Mouse (Mus musculus) CD4-positive, CD25-positive, alpha-beta regulatory T cell, adult 4 months (primary cell): ENCODE results near the gene Polr3e. TPM values are rescaled to one million over a fixed set of nuclear protein-coding genes. Genes with fewer than 3 reads are reported as not detected.
A peak's percentile ranks its signal among the peaks of the same experiment; 100 is the strongest.
"Not testable (repeated sequence)": the region's sequence is repeated elsewhere in the genome, so short reads cannot be mapped to it uniquely, and the experiment has no call there.

Experiments used
- ATAC-seq: one replicate; pipeline ENCODE4 v1.8.0; 2017
- polyA plus RNA-seq, 2 experiments: library from polyadenylated mRNA; unstranded; fragments of 100-300 nt; shearing (Covaris generic); gene quantifications; one replicate each; pipeline ENCODE4 v1.2.1; 2017

The Polr3e gene
- 10 to 100 TPM in 1 of 2 experiments, 1 to 10 TPM in 1; 8.1 to 15.8 TPM for polyA plus RNA-seq

DNA sequence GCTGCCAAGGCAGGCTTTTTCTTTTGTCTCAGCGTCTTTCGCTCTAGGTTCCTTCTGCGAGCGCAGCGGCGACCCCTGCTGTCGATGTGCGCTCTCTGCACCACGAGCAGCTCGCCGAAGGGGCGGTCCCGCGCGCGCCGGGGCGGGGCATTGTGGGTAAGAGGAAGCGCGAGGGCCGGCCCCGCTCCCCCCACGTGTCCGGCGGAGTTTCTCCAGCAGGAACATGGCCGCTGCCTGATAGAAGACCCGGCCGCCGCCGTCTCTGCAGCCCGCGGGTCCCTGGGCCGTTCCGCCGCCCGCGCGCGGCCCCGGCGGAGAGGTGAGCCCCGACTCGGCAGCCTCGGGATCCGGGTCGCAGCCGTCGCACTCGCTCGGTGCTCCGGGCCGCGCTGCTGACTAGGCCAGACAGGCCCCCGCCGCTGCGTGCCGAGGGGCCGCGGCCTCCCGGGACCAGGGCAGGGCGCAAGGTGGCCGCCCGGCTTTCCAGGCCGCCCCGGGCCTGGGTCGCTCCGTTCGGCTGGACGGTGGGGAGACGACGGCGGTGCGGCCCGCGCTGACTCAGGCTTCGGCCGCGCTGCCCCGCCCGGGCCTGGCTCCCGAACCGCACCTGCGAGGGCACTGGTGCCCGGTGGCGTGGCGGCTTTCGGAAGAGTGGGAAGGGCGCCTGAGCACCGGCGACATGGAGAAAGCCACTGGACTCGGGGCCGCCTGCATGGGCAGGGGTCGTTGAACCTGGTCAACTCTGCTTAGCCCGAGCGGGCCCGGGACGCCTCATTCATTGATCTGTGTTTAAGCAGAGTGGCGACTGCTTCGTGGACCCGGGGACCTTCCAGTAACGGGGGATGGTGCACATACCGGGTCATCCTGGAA is at the start of gene Polr3e:
TSS of gene Polr3e (plus strand) at position 153 of the 870 bp plus-strand sequence.
- ATAC-seq = peak; percentile 77

- ATAC-seq = no peak
Measured at GRCm38 (mm10) chr7:120869883-120870282, 47.7 kb upstream of the Polr3e start.

- no peak for ATAC-seq
Measured at GRCm38 (mm10) chr7:120870431-120871008, 47.0 kb upstream of the Polr3e start.

DNA sequence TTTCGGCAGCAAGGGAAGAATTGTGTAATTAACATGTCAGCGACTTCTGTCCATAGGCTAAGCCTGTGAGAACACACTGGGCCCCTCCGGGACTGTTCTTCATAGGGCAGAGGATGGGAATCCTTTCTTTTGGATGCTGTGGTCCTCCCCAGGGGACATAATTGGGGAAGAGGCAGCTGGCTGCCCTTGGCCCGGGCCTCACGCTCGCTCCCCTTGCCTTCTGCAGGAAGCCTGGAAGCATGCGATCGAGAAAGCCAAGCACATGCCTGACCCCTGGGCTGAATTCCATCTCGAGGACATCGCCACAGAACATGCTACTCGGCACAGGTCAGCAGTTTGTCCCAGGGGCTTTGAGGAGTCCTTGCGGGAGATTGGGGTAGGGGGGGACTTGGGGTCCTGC is 44.5 kb upstream of the Polr3e start:
- ATAC-seq = no peak

- no peak for ATAC-seq
Measured at GRCm38 (mm10) chr7:120874021-120874420, 43.5 kb upstream of the Polr3e start.

GRCm38 (mm10) chr7:120874764-120875539 is 42.6 kb upstream of the Polr3e start:
- ATAC-seq = no peak

- ATAC-seq = no peak
Measured at GRCm38 (mm10) chr7:120875540-120876388, 41.8 kb upstream of the Polr3e start.

GRCm38 (mm10) chr7:120878271-120878670 is 39.3 kb upstream of the Polr3e start:
- no peak for ATAC-seq

DNA sequence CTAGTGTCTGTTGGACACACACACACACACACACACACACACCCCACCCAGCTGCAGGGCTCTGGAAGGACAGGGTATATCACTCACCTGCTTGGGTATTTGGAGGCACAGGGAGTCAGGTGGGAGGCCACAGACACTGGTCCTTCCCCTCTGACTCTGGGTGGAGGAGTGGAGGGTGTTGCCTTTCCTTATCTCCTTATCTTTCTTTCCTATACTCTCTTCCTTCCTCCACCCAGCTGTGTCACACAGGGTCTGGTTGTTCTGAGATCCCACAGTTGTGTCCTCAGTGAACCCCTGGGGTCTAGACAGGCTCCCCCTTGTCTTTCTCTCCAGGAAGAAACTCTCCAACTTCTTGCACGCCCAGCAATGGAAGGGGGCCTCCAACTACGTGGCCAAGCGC is 37.6 kb upstream of the Polr3e start:
- ATAC-seq = no peak

DNA sequence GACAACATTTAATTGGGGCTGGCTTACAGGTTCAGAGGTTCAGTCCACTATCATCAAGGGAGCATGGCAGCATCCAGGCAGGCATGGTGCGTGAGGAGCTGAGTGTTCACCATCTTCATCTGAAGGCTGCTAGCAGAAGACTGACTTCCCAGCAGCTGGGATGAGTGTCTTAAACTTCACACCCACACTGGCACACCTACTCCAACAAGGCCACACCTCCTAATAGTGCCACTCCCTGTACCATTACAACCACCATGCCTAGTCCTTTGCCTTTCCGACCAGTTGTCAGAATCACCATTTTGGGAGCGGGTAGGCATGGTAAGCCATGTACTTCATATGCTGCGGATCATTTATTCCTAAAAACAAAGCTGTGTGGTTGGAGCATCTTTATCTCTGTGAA is 36.8 kb upstream of the Polr3e start:
- no peak for ATAC-seq

DNA sequence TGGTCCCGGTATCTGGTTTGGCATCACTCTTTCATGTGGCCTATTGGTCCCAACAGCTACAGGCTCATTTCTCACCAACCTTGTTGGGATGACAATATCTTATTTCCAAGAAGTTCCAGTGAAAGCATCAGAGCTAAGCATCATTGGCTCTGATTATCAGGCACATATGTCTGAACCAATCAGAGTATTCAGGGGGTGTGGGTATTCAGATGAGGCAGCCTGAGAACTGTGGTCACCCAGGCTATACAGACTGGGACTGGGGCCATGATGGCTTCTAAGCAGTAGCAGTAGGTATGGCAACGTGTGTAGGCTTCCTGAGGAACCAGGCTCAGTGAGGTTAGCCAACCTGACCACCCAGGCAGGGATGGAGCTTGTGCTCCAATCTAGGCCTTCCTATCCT is 36.1 kb upstream of the Polr3e start:
- no peak for ATAC-seq

DNA sequence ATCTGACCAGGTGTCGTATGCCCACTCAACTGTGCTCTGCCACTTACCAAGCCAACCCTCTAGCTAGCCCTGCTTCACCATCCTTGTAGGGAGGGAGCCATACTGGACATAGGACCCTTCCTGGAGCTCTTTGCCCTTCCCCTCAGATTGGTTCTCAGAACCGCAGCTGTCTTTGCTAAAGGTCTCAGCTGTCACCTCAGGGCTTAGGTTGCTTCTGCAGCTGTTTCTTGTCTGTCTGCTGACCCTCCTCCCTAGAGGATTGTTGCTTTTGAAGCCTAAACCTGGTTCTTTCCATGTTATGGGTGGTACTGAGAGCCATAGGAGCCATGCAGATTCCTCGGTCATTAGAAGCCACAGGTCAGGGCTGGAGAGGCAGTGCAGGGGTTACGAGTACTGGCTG is 34.9 kb upstream of the Polr3e start:
- no peak for ATAC-seq

DNA sequence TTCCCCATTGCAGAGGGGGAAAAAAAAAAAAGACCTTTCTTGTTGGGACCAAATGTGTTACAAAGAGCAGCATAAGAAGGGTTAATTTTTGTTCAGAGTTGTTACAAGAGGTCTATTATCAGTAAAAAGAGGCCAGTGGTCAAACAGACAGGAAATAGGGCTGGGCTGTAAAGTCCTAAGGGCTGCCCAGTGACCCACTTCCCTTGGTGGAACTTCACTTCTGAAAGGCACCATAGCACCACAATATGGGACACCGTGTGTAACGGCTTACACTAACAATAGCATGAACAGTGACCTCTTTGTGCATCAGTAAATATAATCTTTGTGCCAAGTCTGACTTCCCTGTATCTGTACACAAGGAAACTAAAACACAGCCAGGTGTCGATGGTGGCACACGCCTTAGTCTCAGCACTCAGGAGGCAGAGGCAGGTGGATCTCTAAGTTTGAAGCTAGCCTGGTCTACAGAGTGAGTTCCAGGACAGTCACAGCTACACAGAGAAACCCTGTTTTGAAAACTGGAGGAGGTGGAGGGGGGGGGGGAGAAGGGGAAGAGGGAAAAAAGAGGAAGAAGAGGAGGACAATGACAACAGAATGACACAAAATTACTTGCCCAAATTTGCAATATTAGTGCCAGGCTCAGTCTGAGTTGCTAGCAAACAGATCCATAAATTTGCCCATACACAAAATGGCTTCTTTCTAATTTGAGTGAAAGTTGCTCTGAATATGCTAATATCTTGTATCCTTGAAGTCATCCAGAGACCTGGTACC is 33.8 kb upstream of the Polr3e start:
- no peak for ATAC-seq

DNA sequence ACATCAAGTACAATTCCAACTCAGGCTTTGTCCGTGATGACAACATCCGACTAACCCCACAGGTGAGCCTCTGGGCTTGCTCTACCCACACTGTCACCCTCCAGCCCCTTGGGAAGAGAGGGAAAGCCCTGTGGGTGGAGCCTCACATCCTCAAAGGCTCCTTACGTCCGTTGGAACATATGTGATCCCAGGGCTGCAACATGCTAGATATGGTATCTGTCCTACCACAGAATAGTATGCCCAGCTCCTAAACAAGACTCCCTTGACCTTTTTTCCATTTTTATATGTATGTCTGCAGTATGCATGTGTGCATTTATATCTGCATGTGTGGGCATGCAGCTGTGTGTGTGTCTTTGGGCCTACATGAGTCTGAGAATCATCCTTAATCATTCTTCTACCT is 32.8 kb upstream of the Polr3e start:
- ATAC-seq = no peak

DNA sequence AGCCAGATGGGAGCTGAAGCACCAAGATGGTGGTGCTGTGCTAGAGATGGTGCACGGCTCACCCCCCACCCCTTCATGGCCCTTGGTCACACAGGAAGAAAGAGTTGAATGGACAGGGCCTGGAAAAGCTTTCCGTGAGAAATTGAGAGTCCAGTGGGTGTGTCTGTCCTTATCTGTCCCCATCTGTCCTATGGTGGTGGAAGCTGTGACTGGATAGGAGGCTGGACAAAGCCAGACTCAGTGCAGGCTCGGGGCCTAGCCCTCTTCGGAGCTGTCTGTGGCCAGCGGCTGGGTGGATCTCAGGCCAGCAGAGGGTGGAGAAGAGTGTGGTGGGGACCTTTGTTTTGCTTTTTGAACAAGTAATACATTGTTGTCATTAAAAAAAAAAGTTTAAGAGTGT is 24.4 kb upstream of the Polr3e start:
- no peak for ATAC-seq

DNA sequence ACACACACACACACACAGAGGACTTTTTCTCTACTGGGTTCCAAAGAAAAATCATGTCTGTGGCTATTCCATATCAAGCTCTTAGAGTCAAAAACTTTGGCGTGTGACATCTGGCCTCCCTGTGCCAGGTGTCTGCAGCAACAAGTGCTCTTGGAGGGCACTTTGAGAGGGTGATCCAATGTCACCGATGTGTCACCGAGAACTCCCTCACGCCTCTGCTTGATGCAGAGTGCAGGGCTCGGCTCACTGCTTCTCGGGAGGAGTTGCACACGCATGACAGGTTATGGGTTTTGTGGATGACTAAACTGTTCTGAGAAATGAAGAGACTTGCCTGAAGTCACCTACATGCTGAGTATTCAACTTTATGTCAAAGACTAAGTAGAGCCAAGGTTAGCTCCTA is 20.5 kb upstream of the Polr3e start:
- ATAC-seq = no peak

GRCm38 (mm10) chr7:120897711-120898335 is 19.7 kb upstream of the Polr3e start:
- no peak for ATAC-seq

DNA sequence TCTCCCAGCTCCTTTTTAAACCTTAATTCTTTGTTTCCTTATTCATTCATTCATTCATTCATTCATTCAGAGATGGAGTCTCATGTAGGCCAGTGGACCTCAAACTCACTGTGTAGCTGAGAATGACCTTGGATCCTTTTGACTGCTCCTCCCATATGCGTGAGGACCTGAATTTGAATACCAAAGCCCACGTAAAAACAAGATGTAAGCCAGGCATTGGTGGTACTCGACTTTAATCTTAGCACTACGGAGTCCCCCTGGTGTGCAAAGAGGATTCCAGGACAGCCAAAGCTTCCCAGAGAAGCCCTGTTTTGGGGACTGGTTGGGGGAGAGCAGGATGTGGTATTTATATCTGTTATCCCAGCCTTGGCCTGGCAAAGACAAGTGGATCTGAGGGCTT is 17.4 kb upstream of the Polr3e start:
- ATAC-seq = no peak

DNA sequence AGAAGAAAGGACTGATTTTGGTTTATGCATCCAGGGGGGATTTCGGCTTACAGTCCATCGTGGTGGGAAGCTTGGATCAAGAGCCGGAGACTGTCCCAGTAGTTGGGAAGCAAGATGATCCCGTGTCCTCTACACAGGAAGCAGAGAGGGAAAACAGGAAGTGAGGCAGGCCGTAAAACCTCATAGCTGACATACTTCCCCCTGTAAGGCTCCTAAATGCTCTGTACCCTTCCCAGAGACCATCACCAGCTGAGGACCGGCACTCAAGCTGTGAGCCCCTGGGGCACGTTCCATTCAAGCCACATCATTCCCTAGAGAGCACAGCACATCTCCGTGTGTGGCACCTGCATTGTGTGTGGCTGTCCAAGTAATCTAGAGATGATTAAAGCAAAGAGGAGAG is 15.8 kb upstream of the Polr3e start:
- ATAC-seq = no peak

DNA sequence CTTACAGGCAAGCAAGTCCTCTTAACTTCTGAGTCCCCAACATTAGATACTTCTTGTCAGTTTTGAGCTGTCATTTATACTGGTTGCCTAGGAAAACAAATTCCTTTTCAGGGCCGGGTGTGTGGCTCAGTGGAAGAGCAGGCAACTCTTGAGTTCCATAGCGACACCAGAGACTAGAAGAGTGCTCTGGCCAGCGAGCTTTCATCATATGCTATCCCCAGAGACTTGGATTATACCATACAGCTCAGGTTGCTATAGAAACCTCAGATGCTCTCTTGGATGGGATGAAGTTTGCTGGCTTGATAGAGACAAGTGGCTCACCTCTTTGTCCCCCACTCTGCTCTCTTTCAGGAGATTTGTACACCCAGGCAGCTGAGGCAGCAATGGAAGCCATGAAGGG is 14.6 kb upstream of the Polr3e start:
- ATAC-seq = no peak

- ATAC-seq = not testable (repeated sequence)
Measured at GRCm38 (mm10) chr7:120910172-120910571, 7.4 kb upstream of the Polr3e start.
